Mouse (Mus musculus) CD4-positive helper T cell, adult 2 months (primary cell): ENCODE results near the gene Ccdc3.
A peak's percentile ranks its signal among the peaks of the same experiment; 100 is the strongest.

Source experiments
- DNase-seq: peaks from one replicate; pipeline ENCODE4 v3.0.0-alpha.2; 2012; ENCODE audit warnings: low read depth, missing footprints, low spot score

The Ccdc3 gene

DNA sequence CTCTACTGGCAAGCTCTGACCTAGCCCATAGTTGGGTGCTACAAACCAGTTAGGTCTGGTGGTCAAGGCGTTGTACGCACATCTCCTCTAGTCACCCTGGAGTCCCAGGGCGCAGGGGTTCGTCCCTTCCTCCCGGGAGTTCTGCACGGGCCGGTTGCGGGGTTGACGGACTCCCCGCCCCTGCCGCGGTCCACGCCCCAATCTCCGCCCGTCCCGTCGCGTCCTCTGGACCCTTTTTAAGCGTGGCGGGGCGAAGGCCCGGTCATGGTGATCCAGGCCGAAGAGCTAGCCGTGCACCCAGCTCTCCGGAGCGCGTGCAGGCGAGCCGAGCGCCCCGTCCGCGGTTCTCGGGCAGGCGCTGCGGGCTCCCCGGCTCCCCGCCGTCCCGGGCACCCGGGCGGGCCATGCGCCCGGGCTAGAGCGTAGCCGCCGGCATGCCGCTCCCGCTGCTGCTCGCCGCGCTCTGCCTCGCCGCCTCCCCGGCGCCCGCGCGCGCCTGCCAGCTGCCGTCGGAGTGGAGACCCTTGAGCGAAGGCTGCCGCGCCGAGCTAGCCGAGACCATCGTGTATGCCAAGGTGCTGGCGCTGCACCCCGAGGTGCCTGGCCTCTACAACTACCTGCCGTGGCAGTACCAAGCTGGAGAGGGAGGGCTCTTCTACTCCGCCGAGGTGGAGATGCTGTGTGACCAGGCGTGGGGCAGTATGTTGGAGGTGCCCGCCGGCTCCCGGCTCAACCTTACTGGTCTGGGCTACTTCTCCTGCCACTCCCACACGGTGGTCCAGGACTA lies at the start of gene Ccdc3:
Gene Ccdc3, plus strand, starts transcription at position 277 of the 787 bp plus-strand sequence.
- no peak for DNase-seq

DNA sequence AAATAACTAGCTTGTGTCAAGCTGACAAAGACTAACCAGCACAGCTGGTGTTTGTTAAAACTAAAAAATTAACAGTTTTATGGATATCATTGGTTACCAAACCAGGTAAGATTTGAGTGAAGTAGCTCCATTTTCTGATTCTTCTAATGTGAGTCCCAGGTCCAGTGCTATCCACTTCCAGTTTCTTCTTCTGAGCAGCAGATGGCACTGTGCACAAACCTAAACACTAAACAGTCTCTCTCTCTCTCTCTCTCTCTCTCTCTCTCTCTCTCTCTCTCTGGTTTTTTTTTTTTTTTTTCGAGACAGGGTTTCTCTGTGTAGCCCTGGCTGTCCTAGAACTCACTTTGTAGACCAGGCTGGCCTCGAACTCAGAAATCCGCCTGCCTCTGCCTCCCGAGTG lies 47.2 kb upstream of the Ccdc3 start:
- peak; percentile 25 for DNase-seq

DNA sequence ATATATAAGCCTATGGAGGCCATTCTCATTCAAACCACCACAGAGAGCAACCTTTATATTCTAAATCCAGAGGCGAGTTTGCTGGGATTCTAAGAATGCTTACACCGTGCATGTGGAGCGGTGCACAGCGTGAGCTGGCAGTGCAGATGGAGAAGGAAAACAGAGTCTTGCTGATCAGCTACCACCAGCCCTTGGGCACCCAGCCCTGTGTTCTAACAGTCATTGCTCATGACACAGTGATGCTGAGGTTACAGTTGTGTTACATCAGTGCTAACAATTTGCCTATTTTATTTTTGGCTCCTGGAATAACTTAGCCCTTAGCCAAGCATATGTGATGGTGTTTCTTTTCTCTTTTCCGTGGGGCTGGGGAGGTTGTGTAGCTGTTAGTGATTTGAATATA lies 42.7 kb upstream of the Ccdc3 start:
- DNase-seq, result no peak

DNA sequence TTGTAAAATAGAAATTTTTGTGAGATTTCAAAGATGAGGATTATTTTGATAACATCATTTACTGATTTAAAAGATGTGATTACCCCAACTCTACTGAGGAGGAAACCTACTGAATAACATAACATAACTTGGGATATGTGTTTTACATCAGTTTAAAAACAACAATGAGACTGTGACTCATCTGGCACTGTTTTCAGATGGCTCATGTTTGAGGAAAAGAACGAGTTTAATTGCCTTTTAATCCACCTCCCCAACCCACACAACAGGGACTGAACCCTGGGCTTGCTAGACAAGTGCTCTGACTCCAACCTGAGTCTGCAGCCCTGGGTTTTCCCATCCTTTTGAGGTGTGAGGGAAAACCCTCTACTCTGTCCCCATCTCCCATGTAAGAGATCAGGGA lies 42.3 kb upstream of the Ccdc3 start:
- DNase-seq, result no peak

DNA sequence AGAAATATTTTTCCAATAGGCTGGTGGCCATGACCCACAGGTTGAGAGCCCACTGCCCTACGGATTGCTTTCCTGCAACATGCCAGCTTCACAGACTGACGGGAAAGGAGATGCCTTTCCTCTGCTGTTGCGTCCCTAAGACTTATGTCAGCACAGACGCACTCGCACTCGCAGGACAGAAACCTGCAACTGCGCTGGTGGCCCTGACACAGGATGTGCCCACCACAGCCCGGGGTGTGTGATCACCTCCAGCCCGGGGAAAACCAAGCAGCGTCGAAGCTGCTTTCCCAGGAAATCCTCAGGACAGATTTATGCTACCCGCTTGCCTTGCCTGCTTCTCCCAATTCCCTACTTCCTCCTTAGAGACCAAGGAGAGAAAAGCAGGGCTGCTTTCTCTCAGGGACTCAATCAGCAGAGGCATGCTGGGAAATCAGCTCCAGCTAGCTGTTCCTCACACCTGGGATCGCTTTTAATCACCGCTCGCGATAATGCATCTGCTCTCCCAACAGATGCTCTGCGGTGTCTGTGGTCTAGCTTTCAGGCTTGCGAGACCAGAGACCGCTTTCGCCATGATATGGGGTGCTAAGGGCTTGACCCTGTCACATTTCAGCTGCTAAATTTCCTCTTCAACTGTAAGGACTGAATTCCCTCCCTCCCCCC lies 39.7 kb upstream of the Ccdc3 start:
- no peak for DNase-seq

DNA sequence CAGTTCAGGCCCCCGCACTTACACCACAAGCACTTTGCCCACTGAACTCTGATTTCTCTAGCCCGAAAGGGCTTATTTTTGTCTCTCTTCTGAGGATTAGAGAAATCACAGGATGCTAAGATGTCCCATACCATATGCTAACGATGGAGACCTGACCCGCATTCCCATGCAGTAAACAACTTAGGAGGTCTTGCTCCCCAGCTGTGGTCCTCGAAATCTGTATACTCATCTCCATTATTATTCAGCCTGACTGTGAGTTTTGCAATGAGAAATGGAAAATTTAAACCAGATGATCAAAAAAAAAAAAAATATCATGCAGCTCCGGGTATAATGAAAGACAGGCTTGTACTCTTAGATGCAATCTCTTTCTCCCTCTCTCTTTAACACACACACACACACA lies 38.4 kb upstream of the Ccdc3 start:
- no peak for DNase-seq

DNA sequence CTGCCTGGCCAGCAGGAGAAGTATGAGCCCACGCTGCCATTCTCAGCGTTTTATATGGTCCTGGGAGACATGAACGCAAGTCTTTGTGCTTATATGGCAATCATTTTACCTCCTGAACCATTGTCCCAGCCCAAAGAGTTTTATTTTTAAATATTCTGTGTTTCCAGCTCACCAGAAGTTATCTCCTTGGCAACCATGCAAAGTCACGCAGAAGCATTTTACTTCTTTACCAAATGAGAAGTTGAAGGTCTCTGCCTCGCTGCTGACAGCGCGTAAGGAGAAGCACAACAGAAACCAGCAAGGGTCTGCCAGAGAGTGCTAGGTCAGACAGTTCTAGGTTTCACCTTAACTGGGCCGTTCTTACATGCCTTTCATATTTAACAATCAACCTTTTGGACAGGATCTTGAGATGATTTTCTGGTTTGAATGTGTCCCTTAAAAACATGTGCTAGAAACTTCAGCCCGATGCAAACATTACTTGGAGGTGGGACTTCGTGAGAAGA lies 35.8 kb upstream of the Ccdc3 start:
- DNase-seq, result no peak

DNA sequence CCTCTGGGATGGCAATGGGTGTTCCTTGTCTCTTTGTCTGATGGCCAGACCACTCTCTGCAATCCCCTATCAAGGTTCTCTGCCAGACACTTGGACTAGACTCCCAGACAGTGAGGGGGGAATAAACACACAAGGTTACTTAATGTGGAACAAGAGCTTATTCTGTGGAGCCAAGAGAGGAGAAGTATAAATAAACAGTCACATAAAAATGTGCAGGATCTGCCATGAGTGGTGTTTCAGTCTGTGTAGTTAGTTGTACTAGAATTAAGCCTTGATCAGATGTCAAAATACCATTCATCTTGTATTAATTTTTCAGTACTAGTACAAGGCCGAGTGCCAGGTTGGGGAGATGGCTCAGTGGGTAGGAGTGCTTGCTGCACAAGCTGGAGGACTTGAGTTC lies 34.7 kb upstream of the Ccdc3 start:
- no peak for DNase-seq

DNA sequence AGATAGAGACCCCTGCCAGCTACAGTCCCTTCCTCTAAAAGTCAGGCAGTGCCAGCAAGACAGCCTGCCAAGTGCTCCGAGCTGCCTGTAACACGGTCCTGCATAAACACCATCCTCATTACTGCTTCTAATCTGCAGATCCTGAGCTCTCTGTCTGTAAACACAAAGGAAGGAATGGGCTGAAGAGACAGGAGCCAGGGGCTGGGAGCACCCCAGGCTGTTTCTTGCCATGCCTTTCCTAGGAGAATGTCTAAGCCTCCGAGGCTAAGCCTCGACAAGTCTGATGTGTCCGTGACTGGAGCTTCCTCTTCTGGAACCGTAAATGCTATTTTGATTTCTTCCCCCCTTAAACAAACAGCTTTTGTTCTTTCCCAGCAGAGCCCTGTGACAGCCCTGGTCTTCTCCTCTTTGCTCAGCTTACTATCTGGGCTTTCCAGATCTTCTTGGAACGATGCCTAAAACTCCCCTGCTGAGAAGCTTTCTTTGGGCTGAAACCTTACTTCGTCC lies 24.7 kb upstream of the Ccdc3 start:
- no peak for DNase-seq

DNA sequence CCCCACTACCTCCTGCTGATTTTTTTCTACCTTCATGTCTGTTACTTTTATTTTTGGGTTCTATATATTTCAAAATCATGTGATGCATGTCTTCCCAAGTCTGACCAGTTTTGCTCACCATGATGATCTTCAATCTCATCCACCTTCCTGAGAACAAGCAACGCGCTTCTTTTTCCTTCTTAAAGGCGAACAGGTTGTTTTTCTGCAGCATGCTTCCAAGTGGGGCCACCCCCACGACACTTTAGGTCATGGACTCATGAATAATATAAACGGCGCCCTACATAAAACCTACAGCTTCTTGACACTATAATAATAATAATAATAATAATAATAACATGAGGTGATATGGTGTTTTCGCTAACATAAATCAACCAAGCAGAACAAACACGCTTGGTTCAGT lies 23.2 kb upstream of the Ccdc3 start:
- no peak for DNase-seq

DNA sequence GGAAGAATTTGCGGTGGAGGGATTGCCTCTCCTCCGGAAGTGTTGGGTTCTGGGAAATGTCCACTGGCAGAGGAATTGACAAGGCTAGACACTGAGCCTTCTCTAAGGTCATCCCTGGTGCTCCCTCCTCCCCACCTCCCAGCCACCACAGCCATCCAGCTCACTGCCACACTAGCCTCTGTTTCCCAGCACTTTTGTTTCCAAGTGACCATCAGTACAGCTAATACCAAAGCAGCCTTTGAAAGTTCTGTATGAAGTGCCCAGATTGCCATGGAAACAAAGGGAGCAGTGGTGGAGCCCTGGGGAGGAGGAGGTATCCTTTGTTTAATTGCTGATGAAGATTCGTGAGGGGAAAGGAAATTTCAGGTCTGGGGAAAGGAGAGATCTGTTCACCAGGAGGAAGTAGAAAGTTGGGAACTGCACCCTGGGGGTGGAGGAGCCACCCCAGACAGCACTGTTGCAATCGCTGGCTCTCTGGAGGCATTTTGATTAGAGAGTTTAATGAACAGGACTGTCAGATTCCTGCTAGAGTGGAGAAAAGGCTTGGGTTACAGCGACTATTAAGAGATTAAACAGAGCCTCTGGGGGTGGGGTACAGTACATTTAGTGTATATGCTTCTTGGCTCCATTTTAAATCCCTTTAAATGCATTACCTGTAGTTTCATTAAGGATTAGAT lies 20.6 kb upstream of the Ccdc3 start:
- DNase-seq, result no peak

DNA sequence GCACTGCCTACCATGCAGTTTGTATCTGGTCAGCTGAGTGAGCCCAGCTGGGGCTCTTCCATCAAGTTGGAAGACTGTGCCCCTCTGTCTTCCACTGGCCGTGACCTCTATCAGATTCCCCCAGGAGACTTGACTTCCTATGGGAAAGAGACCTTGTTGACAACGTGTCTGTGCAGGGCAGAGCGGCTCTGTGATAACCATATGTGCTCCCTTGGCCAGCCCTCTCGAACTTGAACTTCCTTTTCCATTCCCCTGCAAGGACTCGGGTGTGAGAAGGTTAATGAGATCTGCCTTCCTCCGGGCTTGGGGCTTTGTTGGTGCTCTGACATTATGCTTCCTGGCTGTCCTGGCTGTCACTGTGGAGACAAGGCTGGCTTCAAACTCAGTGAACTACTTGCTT lies 12.1 kb upstream of the Ccdc3 start:
- no peak for DNase-seq

DNA sequence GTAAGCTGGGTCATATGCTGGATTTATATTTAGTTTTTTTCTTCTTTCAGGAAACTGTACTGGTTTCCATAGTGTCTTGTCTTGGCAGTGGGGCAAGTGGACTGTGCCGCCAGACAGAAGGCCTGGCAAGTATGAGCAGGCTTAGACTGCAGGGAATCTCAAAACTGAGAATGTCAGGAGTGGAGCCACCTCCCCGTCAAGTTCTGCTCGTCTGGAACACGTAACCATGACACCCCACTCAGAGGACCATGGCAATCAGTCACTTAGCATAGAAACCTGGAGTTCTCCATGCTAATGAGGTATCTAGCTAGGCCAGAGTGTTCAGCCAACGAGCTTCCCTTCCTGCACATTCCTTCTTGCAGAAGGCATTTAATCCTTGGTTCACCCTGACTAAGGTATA lies 10.2 kb upstream of the Ccdc3 start:
- no peak for DNase-seq

DNA sequence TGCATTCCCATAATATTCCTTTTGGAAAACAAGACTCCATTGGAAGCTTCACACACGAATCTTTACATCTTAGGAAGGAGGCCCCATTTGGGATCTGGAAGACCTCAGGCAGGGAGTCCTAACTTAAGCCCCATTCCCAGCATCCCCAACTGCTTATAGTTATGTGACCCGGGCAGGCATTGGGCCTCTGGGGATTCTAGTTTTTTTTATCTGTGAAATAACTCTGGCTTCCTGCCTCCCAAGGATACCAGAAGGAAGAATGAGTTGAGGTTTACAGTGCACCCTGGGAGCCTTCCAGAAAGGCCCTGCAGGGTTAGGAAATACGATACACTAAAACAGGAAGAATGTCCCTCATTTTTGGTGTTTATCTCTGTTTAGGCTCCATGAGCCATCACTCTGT lies 8.5 kb upstream of the Ccdc3 start:
- no peak for DNase-seq

DNA sequence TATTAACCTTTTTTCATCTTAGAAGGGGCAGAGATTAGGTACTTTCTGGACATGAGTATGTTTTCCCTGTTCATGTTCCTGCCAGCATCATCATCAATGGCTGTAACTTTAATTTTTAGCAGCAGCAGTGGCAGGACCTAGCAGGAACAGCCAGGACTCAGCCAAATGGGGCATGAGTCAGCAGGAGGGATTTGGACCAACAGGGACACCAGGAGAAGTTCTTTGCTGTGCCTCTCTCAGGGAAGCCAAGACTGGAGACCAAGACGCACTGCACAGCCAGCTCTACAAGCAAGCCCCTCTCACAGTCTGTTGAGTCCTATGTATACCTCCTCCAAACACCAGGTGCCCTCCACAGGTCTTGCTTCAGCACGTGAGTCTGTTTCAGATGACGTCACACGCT lies 5.5 kb upstream of the Ccdc3 start:
- no peak for DNase-seq

DNA sequence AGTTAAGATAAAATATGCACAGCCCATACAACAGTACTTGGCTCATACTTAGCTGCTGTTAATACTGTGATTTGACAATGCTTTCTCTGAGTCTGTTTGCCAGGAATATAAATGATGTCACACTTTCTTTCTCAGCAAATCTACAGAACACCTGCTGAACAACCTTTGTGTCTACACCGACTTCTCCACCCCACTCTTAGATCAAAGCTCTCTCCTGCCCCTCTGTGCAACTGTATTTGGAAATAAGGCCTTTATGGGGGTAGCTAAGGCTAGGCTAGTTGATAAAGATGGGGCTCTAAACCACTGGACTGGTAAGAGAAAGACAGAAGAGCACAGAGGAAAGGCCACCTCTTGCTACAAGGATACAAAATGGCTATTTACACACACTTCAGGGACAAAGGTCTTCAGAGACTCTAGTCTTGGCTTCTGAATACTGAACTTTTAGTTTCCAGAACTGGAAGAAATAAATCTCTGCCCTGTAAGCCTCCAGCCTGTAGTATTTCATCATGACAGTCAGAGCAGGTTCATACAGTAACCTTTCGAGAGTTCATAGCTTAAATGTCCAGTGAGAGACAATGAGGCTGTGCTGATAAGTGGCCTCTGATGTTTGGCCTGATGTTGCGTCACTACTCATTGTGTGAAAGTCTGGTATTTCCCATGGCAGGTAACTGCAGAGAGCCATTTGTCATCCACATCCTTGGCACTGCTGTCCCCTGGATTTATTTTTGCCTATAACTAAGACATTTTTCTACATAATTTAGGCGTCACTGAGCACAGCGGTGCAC lies 2.4 kb upstream of the Ccdc3 start:
- no peak for DNase-seq

DNA sequence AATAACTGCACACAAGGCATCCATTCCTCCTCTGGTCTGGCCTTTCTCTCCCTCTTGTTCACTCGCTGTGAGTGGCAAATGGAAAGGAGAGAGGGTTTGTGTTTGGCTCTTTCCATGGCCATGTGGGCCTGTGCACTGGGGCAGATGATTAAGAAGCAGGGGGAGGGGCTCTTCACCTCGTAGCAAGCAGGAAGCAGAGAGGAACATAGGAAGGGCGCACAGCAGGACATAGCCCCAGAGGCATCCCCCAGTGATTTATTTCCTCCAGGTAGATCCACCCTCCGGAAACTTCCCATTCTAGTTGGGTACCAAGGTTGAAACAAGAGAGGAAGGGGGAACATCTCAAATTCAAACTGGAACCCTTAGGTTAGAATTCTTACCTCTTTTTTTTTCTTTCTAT lies 2.4 kb downstream of the Ccdc3 start:
- DNase-seq, result no peak

DNA sequence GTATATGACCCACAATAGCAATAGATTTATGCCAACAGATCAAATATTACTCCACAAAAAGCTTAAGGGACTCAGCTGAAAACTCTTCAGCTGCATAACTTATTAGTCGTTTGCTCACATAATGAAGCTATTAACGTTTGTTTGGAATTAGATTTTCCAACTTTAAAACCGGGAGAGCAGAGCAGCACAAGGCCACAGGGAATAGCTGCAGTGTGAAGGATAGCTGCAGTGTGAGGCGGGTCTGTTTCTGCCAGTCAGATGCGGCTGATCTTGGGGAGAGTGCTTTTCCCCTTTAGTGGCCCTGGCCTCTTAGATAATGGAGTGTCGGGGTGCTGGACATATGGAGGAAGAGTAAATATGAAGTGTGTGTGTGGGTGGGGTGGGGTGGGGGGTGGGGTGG lies 6.9 kb downstream of the Ccdc3 start:
- DNase-seq, result no peak

DNA sequence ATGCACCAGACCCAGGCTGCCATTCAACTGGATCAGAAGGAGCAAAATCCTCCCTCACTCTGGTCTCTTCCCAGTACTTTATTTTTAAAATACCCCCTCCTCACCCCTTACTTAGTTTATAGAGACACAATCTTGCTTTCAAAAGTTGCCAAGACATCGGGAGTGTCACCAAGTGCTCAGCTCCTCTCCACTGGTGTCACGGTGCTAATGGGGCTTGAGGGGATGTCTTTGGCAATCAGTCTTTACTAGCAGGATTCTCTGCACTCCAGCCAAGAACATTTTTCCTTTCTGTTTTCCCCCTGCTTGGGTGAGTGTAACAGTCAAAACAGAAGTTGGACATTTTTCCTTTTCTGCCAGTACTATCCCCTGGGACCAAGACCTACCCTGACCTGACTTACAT lies 10.3 kb downstream of the Ccdc3 start:
- no peak for DNase-seq

DNA sequence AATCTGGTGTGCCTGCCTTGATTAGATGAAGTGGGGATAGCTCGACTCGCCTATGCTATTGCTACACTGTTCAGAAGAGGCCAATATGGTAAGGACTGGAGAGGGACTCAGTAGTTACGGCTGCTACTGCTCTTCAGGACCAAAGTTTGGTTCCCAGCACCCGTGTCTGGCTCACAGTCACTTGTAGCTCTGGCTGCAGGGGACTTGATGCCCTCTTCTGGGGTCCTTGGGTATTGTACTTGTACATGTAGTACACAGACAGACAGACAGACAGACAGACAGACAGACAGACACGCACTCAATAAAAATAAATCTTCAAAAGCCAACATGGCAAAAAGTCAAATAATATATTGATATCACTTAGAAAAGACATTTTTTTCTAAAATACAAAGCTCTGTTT lies 17.1 kb downstream of the Ccdc3 start:
- no peak for DNase-seq

DNA sequence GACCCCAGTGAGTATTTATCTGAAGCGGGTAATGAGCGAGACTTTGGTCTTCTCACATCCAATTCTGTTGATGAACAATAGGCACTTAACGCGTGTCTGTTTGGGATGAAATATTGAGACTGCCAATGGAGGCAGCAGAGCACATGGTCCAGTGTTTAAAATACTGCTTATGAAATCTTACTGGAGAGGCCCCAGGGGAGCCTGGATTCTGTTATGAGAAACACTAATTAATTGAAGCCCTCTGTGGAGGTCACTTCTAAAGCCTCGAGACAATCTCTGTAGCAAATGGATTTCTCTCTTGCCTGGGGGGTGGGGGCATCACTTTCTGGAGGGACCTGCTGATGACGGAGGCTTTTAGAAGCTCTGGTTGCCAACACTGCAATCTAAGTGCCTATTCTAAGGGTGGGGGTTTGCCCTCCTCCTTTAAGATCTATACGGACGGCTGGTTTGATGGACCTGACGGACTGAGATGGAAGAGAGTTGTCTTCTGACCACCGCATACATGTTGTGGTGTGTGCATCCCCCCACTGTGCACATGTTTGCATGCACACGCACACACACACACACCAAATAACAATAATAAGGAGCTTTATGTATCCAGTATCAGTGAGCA lies 22.8 kb downstream of the Ccdc3 start:
- no peak for DNase-seq
